Mouse (Mus musculus) bone marrow macrophage, adult 2 months (primary cell): Measurements from ENCODE around the gene Zfp668. TPM values are rescaled to one million over a fixed set of nuclear protein-coding genes. Genes with fewer than 3 reads are reported as not detected.

Experiments used
- H3K27ac ChIP-seq: 2 replicates; pipeline ENCODE4 v1.5.1; 2012; ENCODE audit warnings: low read depth, low read length; ENCODE audit not compliant: insufficient read depth
- H3K4me1 ChIP-seq: 2 replicates; pipeline ENCODE4 v1.6.1; 2012; ENCODE audit warnings: low read length; ENCODE audit not compliant: control insufficient read depth, insufficient read depth
- H3K4me3 ChIP-seq: 2 replicates; pipeline ENCODE4 v1.5.1; 2012; ENCODE audit warnings: mild to moderate bottlenecking, low read length, moderate library complexity; ENCODE audit not compliant: insufficient read depth
- CTCF ChIP-seq: IDR thresholded peaks from 2 replicates; pipeline ENCODE4 v1.5.1; 2012; ENCODE audit warnings: low read depth, mild to moderate bottlenecking, low read length, moderate library complexity
- POLR2A ChIP-seq: IDR thresholded peaks from 2 replicates; pipeline ENCODE4 v1.6.1; 2012; ENCODE audit warnings: mild to moderate bottlenecking, low read depth, low read length, borderline replicate concordance
- polyA plus RNA-seq: library from polyadenylated mRNA; stranded (reverse); fragments of >200 nt; gene quantifications from 2 replicates; pipeline ENCODE4 v1.2.4, GENCODE M21; 2012; ENCODE audit not compliant: missing spikeins, insufficient read depth, insufficient read length

Gene Zfp668
- polyA plus RNA-seq, 1 experiment, result 9.8 TPM

DNA sequence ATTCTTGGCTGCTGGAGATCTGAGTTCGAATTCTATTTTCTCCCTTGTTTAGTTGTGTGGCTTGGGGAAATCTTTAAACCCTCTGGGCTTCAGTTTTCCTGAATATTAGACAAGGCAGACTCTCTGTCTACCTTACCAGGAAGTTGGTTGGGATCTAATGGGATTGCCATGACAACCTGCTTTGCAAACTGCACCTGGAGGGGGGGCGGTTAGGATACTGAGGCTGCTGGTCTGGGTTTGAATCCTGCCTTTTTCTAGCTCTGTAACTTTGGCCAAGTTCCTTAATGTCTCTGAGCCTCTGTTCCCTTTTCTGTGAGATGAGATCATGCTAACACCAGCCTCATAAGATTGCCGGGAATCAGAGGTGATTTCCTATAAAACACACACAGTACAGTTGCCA, 54.1 kb downstream of the Zfp668 start:
- no peak for TF ChIP-seq CTCF
- TF ChIP-seq POLR2A, result no peak
- no peak overlapping the region for H3K27ac ChIP-seq
- H3K4me1 ChIP-seq, result peaks cover 6% of the 10 kb centered on the region; the same call in 1 of the 2 replicates
- H3K4me3 ChIP-seq, result no peak overlapping the region

DNA sequence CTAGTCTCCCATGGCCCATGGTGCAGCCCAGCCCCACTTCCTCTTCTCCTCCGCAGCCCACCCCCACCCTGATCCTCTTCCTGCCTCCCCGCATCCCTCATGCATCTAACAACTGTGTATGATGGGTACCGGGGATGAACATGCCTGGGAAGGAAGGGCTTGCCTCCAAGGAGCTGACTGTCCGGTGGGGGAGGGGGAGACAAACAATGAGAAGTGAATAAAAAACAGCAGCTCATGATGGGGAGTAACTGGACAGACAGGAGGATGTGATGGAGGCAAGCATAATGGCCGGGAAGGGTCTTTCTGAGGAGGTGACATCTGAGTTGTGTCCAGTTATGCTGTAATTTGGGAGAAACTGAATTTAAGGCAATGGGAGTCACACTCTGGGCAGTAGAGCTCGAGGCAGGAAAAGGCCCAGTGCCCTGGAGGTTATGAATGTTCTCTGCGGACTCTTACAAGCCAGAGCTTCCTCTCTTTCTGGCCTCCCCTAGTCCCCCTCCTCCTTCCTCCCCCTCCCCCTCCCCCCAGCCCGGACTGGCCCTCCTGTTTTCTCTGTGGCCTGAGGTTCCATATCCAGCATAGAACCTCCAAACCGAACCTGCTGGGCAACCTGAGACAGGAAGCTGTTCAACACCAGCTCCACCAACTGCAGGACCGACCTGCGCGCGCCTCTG, 55.7 kb downstream of the Zfp668 start:
- H3K4me3 ChIP-seq, result no peak overlapping the region
- H3K4me1 ChIP-seq, result peaks cover 6% of the 10 kb centered on the region; the same call in 1 of the 2 replicates
- TF ChIP-seq CTCF, result no peak
- no peak for TF ChIP-seq POLR2A
- H3K27ac ChIP-seq, result no peak overlapping the region

DNA sequence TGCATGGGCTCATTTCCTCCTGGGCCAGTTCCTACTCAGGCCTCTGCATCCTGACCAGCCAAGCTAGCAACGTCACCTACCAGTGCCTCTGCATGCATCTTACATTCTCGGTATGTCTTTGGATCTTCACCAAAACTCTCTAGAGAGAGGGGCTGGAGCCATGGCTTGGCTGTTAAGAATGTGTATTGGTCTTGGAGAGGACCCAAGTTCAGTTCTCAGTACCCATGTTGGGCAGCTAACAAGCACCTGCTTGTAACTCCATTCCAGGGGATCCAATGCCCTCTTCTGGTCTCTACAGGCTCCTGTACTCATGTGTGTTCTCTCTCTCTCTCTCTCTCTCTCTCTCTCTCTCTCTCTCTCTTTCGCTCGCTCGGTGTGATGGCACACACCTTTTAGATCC, 58.9 kb downstream of the Zfp668 start:
- TF ChIP-seq CTCF, result no peak
- TF ChIP-seq POLR2A, result no peak
- Histone ChIP-seq H3K27ac (no peak overlapping the region), H3K4me1 (peaks cover 9% of the 10 kb centered on the region), H3K4me3 (no peak overlapping the region)

DNA sequence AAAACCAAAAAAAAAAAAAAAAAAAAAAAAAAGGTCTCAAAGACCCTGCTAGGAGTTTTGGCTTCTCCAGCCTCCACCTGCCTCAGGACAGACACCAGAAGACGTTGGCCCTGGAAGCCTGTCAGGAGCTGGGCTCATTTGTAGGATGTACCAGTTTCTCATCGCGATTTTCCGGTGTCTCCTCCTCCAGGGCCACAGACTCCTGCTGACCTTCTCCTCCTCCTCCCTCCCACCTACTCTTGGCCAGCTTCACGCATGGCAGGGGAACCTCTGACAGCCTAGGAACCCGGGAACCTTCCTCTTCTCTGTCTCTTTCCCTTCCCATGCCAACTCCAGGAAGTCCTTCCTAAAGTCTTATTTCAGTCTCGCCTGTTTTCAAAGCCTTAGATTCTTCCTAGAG, 59.6 kb downstream of the Zfp668 start:
- no peak for TF ChIP-seq CTCF
- TF ChIP-seq POLR2A, result no peak
- H3K27ac ChIP-seq, result no peak overlapping the region
- H3K4me1 ChIP-seq, result peaks cover 4% of the 10 kb centered on the region; the same call in 1 of the 2 replicates
- no peak overlapping the region for H3K4me3 ChIP-seq

DNA sequence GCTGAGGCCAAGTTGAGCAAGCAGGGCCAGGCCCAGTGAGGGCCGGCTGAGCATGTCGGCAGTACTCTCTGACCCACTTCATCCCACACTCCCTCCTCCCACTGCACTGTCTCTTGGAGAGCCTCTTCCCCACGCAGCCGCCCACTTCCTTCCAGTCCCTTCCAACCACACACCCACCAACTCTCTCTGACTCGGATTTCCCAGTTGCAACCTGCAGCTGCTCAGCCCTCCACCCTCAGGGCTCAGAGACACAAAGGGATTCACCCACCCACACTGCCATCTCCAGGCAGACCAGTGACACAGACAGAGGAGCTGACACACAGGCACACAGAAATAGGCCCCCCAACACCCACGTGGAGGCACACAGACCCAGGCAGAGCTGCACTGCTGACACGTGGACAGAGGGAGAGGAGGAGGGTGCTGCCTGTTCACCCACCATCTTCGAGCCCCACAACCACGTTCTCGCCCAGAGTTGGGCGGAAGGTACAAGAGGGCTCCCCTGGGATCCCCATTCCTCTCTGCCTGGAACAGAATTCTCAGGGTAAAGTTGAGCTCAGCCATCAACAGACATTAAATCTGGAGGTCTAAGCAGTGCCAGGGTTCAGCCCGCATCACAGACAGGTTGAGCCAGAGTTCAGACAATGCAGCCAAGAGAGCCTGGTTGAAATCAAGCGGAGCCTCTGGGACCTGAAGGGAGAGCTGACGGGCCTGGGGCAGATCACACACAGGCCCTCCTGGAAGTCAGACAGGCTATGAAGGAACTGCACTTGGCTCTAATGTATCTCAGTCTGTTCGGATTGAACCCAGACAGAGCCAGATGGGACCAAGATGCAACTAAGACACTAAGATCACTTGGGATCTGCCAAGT, 60.4 kb downstream of the Zfp668 start:
- peaks cover 4% of the 10 kb centered on the region; the same call in 1 of the 2 replicates for H3K4me1 ChIP-seq
- no peak overlapping the region for H3K4me3 ChIP-seq
- no peak for TF ChIP-seq CTCF
- TF ChIP-seq POLR2A, result no peak
- H3K27ac ChIP-seq, result no peak overlapping the region

DNA sequence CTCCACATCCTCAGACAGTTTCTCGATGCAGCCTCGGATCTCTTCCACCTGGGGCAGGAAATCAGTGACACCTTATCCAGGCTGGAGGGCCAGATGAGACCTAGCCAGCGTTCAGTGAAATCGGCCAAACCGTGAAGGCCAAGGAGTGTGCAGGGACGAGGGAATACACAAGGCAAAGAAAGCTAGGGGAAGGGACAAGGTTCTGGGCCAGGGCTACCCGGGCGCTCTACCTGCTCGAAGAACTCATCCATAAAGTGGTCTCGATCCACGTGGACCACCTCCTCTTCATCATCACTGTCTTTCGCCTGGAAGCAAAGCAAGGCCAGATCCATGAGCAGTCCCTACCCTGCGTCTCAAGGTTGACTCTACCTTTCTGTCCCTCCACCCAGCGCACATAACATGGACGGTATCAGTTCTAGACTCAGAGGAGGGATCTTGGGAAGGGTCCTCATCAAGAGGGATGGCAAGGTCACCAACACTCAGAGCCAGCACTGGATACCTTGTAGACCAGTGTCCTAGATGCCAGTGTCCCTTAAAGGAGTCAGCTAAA, 61.4 kb downstream of the Zfp668 start:
- Histone ChIP-seq H3K27ac (no peak overlapping the region), H3K4me1 (peaks cover 4% of the 10 kb centered on the region; the same call in 1 of the 2 replicates)
- TF ChIP-seq CTCF, result no peak
- TF ChIP-seq POLR2A, result no peak

DNA sequence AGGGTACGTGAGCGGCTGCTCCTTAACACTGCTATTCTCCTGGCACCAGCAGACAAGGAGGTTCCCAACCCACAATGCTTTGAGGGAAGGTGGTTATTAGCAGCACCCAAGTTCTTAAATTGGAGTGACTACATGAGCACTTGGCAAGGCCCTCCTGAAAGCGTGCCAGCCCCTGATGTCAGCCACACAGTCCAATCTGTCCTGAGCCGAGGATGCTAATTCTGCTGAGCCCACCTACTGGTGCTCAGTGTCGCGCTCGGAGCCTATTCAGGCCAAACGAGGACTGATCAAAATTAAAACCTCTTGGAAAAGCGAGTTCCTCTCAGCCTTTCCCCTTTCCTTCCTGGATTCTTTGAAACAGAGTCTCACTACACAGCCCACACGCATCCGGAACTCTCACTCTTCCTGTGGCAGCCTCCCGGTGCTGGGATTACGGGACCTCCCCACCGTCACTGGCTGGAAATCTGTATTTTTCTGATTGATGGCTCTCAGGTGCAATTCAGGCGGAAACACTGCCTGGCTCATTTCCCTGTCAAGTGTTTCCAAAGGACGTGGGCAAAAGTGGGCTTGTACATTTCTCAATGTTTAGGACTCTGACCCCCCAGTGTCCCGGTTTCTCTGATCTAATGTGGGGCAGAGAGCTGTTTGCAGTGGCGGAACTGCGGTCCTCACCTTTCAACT, 62.2 kb downstream of the Zfp668 start:
- peaks cover 4% of the 10 kb centered on the region; the same call in 1 of the 2 replicates for H3K4me1 ChIP-seq
- H3K27ac ChIP-seq, result no peak overlapping the region
- TF ChIP-seq POLR2A (no peak), CTCF (no peak)
- no peak overlapping the region for H3K4me3 ChIP-seq

More for the DNA sequence above, 61.4 kb downstream of the Zfp668 start:
- no peak overlapping the region for H3K4me3 ChIP-seq

DNA sequence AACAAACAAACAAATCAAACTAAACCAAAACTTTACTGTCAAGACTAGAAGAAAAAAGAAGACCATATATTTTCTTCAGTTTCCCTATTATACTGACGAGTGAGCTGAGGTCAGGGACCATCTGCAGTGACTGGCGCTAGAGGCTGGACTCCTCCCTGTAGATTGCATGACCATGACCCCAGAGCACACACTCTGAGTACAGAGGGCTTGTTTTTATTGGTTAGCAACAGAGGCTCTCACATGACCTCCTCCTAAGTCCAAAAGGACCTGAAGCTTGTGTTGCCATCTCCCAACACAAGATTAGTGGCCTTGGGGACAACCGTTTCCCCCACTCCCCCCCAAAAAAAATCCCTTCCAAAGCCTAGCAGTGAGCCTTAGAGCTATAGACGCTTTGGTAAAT, 62.8 kb downstream of the Zfp668 start:
- Histone ChIP-seq H3K4me3 (no peak overlapping the region), H3K4me1 (peaks cover 4% of the 10 kb centered on the region; the same call in 1 of the 2 replicates), H3K27ac (no peak overlapping the region)
- no peak for TF ChIP-seq CTCF
- no peak for TF ChIP-seq POLR2A

Other genes starting within 250 kb of the Zfp668 start
- gene Bcl7c, start 167.9 kb downstream of the Zfp668 start, polyA plus RNA-seq, result 30.4 and 40.0 TPM in 2 replicates
- not detected in 2 replicates for gene Ctf1, start 164.1 kb downstream of the Zfp668 start, polyA plus RNA-seq
- gene Ctf2, start 144.7 kb downstream of the Zfp668 start, polyA plus RNA-seq, result not detected in 2 replicates
- 11.9 and 16.5 TPM in 2 replicates for gene Fbxl19, start 132.3 kb downstream of the Zfp668 start, polyA plus RNA-seq
- 44.2 and 45.8 TPM in 2 replicates for gene Orai3, start 107.0 kb downstream of the Zfp668 start, polyA plus RNA-seq
- 28.2 and 30.1 TPM in 2 replicates for gene Setd1a, start 100.2 kb downstream of the Zfp668 start, polyA plus RNA-seq
- not detected in 2 replicates for gene Gm49388, start 91.2 kb downstream of the Zfp668 start, polyA plus RNA-seq
- 43.4 and 47.9 TPM in 2 replicates for gene Hsd3b7, start 76.2 kb downstream of the Zfp668 start, polyA plus RNA-seq
- gene Stx4a, start 52.5 kb downstream of the Zfp668 start, polyA plus RNA-seq, result 152 and 168 TPM in 2 replicates
- not detected in 2 replicates for gene Stx1b, start 52.3 kb downstream of the Zfp668 start, polyA plus RNA-seq
- gene Zfp646, start 607 bp downstream of the Zfp668 start, polyA plus RNA-seq, result 14.7 and 16.7 TPM in 2 replicates
- 0.86 and 1.0 TPM in 2 replicates for gene Prss53, start 14.1 kb upstream of the Zfp668 start, polyA plus RNA-seq
- gene Gm21974, start 18.6 kb upstream of the Zfp668 start, polyA plus RNA-seq, result not detected in 2 replicates
- gene Vkorc1, start 18.8 kb upstream of the Zfp668 start, polyA plus RNA-seq, result 93.3 and 116 TPM in 2 replicates
- 50.9 and 73.8 TPM in 2 replicates for gene Bckdk, start 27.3 kb upstream of the Zfp668 start, polyA plus RNA-seq
- 23.7 and 29.1 TPM in 2 replicates for gene Kat8, start 35.7 kb upstream of the Zfp668 start, polyA plus RNA-seq
- gene Prss8, start 53.3 kb upstream of the Zfp668 start, polyA plus RNA-seq, result not detected in 2 replicates
- gene Prss36, start 69.9 kb upstream of the Zfp668 start, polyA plus RNA-seq, result 1.7 and 2.6 TPM in 2 replicates
- 318 and 323 TPM in 2 replicates for gene Fus, start 90.6 kb upstream of the Zfp668 start, polyA plus RNA-seq
- 126 and 140 TPM in 2 replicates for gene Pycard, start 117.0 kb upstream of the Zfp668 start, polyA plus RNA-seq
- not detected in 2 replicates for gene Trim72, start 127.1 kb upstream of the Zfp668 start, polyA plus RNA-seq
- gene Itgam, start 185.8 kb upstream of the Zfp668 start, polyA plus RNA-seq, result 515 and 564 TPM in 2 replicates
- gene Gm49368, start 185.9 kb upstream of the Zfp668 start, polyA plus RNA-seq, result 1.7 and 11.3 TPM in 2 replicates